Mouse (Mus musculus): Measurements from ENCODE around the gene Srsf5. TPM values are rescaled to one million over a fixed set of nuclear protein-coding genes. Genes with fewer than 3 reads are reported as not detected.
A peak's percentile ranks its signal among the peaks of the same experiment; 100 is the strongest.
"Not testable (repeated sequence)": the region's sequence is repeated elsewhere in the genome, so short reads cannot be mapped to it uniquely, and the experiment has no call there.

Srsf5 gene
- polyA plus RNA-seq, 1 experiment from 2014 or later: 506 TPM

DNA sequence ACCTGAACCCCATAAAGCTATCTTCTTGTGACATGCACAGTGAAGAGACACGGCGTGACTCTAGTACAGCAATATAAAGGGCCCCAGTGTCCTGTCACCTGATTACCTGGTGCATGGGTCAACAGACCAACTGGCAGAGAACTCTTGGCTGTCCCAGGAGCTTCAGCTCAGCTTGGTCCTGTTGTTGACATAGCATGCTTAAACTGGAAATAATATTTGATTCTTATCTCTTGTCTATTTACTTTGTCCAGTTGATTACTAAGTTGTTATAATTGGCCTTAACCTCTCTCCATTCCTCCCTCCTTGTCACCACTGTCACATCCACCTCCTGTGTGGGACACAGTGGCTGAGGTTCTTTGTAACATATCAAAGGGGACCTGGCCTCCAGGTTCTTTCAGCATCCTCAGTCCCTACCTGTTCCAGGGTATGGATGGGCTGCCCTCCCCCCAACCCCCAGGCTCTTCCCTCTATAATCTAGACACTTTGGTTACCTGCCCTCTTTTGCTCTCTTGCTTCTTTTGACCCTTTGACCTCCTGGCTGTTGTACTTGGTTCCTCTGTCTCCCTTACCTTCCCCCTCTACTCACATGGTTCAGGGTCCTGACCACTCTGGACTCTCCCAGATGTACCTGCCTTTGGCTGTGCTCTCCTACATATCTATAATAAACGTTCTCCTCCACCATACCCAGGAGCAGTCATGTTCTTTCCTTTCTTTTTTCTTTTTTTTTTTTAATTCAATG is 13.7 kb upstream of the Srsf5 start:
- 88% methylated on average over 3 of the region's 3 CpGs for WGBS
- no peak for ATAC-seq

DNA sequence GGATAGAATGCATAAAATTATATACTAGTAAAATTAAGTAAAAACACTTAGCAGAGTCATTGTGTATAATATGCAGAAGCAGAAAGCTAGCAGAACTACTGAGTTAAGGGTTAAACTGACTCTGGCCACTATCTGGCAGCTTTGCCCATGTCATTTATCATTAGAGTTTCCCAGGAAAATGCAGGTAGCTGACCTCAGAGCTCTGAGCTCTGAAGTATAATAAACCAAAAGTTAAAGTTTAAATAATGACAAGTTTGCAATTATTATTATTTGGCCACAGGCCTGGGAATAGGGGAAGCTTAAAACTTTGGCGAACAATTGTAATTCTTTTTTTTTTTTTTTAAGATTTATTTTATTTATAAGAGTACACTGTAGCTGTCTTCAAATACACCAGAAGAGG is 12.4 kb upstream of the Srsf5 start:
- no peak for ATAC-seq
- no peak overlapping the region for H3K27ac ChIP-seq
- 98% methylated on average over 1 of the region's 1 CpGs for WGBS

More for the DNA sequence above, 13.7 kb upstream of the Srsf5 start:
- Histone ChIP-seq H3K36me3 (no peaks in the 10 kb centered on the region), H3K4me2 (replicated peaks) (no peak overlapping the region), H3K27me3 (no peaks in the 10 kb centered on the region), H3K27ac (no peak overlapping the region), H3K9ac (replicated peaks) (no peak overlapping the region), H3K4me1 (replicated peaks) (no peaks in the 10 kb centered on the region), H3K4me3 (replicated peaks) (no peak overlapping the region), H3K9me3 (no peaks in the 10 kb centered on the region)

DNA sequence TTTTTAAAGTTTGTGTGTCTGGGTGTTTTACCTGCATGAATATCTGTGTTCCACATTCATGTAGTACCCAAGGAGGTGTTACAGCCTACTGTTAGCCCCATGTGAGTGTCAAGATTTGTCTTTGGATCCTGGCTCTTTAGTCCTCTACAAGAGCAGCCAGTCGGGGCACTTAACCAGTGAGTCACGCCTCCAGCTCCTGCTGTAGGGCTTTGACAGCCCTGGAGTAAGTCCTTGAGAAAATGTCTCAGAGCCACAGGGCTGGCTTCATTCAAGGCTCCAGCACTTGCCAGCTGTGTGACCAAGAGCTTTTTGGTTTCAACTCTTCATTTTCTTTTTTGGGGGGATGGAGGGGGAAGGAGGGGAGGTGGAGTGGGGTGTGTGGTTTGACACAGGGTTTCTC is 8.6 kb upstream of the Srsf5 start:
- H3K9me3 ChIP-seq: no peaks in the 10 kb centered on the region
- no peak for ATAC-seq
- WGBS: 70% methylated on average over 2 of the region's 2 CpGs
- no peak overlapping the region for H3K4me3 ChIP-seq (replicated peaks)
- no peak overlapping the region for H3K9ac ChIP-seq (replicated peaks)
- no peak overlapping the region for H3K4me2 ChIP-seq (replicated peaks)
- no peaks in the 10 kb centered on the region for H3K27me3 ChIP-seq
- H3K4me1 ChIP-seq (replicated peaks): no peaks in the 10 kb centered on the region
- no peaks in the 10 kb centered on the region for H3K36me3 ChIP-seq
- H3K27ac ChIP-seq: no peak overlapping the region

More for the DNA sequence above, 12.4 kb upstream of the Srsf5 start:
- H3K4me1 ChIP-seq (replicated peaks): no peaks in the 10 kb centered on the region
- no peaks in the 10 kb centered on the region for H3K27me3 ChIP-seq
- H3K9me3 ChIP-seq: no peaks in the 10 kb centered on the region
- H3K36me3 ChIP-seq: no peaks in the 10 kb centered on the region
- H3K4me2 ChIP-seq (replicated peaks): no peak overlapping the region
- H3K9ac ChIP-seq (replicated peaks): no peak overlapping the region
- no peak overlapping the region for H3K4me3 ChIP-seq (replicated peaks)

DNA sequence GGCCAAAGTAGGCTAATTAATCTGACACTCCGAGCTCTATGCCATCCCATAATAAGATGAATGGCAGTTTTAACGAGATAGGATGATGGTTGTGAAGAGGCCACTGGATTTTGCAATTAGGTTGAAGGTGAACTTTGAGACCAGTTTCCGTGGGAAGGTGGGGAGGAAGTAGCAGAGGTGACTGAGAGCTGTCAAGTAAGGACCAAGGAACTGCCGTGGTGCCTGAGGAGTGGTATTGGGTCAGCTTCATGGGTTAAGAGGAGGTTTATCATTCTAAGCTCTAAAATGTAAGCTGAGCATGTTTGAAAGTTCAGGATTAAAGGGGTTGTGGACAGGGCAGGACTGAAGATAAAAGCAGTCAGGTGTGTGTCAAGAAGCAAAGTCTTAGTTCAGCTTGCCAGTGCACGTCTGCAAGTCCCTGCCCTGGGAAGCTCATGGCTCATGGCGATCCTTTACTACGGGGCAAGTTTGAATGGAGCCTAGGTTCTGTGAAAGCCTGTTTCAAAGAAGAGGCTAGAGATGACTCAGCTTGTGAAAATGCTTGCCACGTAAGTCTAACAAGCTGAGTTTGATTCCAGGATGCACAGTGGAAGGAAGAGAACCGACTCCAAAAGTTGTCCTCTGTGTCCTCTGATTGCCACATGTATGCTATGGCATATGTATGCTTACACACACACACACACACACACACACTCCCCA is 7.8 kb upstream of the Srsf5 start:
- H3K36me3 ChIP-seq: no peaks in the 10 kb centered on the region
- H3K4me2 ChIP-seq (replicated peaks): no peak overlapping the region
- no peak overlapping the region for H3K27ac ChIP-seq
- no peaks in the 10 kb centered on the region for H3K4me1 ChIP-seq (replicated peaks)
- H3K4me3 ChIP-seq (replicated peaks): no peak overlapping the region
- WGBS: 78% methylated on average over 9 of the region's 9 CpGs
- no peaks in the 10 kb centered on the region for H3K27me3 ChIP-seq
- no peak overlapping the region for H3K9ac ChIP-seq (replicated peaks)
- no peaks in the 10 kb centered on the region for H3K9me3 ChIP-seq
- no peak for ATAC-seq

DNA sequence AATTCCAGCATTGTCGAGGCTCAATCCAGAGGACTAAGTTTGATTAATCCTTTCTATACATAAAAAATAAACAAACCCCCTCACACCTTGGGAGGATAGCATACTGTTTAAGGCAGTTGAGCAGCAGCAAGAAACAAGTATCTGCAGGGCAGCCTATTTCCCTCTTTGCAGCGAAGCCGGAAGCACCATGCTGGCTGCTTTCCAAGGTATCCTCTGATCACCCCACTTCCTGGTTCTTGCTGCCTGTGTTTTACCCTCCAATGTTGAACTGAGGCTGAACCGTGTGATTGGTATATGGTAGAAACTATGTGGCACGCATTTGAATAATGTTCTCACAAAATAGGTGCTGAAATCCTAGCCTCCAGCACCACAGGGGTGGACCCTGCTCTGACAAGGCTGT is 6.7 kb upstream of the Srsf5 start:
- Histone ChIP-seq H3K9ac (replicated peaks) (no peak overlapping the region), H3K4me1 (replicated peaks) (no peaks in the 10 kb centered on the region)

DNA sequence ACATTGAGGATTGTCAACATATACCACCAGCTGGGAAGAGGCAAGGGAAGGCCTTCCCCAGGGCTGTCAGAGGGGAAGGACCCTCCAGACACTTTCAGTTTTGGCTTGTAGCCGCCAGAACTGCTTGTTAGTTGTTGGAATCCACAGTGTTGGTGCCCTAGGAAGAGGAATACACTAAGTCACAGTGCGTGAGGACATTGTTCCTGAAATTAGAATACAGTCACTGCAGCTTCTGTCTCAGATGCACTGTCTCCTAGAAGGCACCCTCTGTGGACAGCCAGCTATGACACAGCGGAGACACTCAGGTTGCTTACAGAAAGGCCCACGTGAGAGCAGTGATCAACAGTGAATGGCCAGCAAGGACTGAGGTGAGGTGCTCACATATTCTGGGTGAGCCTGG is 6.1 kb upstream of the Srsf5 start:
- no peaks in the 10 kb centered on the region for H3K9me3 ChIP-seq
- H3K27ac ChIP-seq: no peak overlapping the region
- H3K4me3 ChIP-seq (replicated peaks): no peak overlapping the region
- ATAC-seq: no peak
- H3K9ac ChIP-seq (replicated peaks): no peak overlapping the region
- H3K4me1 ChIP-seq (replicated peaks): no peaks in the 10 kb centered on the region
- H3K4me2 ChIP-seq (replicated peaks): no peak overlapping the region
- H3K36me3 ChIP-seq: no peaks in the 10 kb centered on the region
- no peaks in the 10 kb centered on the region for H3K27me3 ChIP-seq
- WGBS: 82% methylated on average over 4 of the region's 4 CpGs

More for the DNA sequence above, 6.7 kb upstream of the Srsf5 start:
- no peaks in the 10 kb centered on the region for H3K9me3 ChIP-seq
- no peak overlapping the region for H3K27ac ChIP-seq
- no peak overlapping the region for H3K4me2 ChIP-seq (replicated peaks)
- WGBS: 86% methylated on average over 5 of the region's 5 CpGs
- H3K27me3 ChIP-seq: no peaks in the 10 kb centered on the region
- H3K36me3 ChIP-seq: no peaks in the 10 kb centered on the region
- ATAC-seq: no peak
- H3K4me3 ChIP-seq (replicated peaks): no peak overlapping the region

DNA sequence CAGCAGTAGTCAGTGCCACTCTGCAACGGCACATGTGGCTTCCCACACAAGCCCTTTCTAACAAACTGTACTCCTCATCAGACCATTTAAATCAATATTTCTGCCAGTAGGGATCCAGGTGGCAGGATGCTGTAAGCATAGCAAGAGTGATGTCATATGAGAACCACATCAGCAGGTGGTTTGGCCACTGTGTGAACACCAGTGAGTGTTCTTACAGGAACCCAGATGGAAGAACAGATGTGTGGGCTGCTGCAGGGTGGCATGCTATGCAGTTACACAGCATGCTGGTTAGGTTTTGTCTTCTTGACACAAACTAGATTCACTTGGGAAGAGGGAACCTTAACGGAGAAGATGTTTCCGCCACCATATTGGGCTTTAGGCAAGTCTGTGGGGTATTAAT is 3.4 kb upstream of the Srsf5 start:
- H3K4me3 ChIP-seq (replicated peaks): no peak overlapping the region
- H3K4me2 ChIP-seq (replicated peaks): no peak overlapping the region
- no peaks in the 10 kb centered on the region for H3K27me3 ChIP-seq
- H3K27ac ChIP-seq: no peak overlapping the region
- peaks cover 9% of the 10 kb centered on the region for H3K4me1 ChIP-seq (replicated peaks)
- 98% methylated on average over 3 of the region's 3 CpGs for WGBS
- peaks cover 2% of the 10 kb centered on the region; the same call in 1 of the 2 replicates for H3K36me3 ChIP-seq
- no peaks in the 10 kb centered on the region for H3K9me3 ChIP-seq
- no peak overlapping the region for H3K9ac ChIP-seq (replicated peaks)
- no peak for ATAC-seq

DNA sequence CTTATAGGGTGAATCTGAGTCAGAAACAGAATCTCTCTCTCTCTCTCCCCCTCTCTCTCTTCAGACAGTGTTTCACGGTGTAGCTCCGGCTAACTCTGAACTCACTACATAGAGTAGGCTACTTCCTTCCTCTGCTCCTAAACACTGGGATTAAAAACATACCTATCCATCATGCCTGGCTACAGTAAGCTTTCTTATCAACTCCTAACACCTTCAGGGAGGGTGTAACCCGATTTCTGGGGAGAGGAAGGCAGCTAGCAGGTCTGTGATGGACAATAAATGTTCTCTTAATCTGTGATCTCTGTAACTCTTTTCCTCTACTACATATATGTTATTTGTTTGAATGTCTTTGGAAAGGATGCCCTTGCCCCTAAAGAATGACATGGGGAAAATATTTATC is 1.9 kb upstream of the Srsf5 start:
- Histone ChIP-seq H3K36me3 (peaks cover 15% of the 10 kb centered on the region), H3K27ac (no peak overlapping the region), H3K4me2 (replicated peaks) (no peak overlapping the region), H3K4me3 (replicated peaks) (no peak overlapping the region), H3K9ac (replicated peaks) (no peak overlapping the region), H3K27me3 (no peaks in the 10 kb centered on the region), H3K4me1 (replicated peaks) (peaks cover 13% of the 10 kb centered on the region), H3K9me3 (no peaks in the 10 kb centered on the region)
- ATAC-seq: no peak
- WGBS: 86% methylated on average over 3 of the region's 3 CpGs

DNA sequence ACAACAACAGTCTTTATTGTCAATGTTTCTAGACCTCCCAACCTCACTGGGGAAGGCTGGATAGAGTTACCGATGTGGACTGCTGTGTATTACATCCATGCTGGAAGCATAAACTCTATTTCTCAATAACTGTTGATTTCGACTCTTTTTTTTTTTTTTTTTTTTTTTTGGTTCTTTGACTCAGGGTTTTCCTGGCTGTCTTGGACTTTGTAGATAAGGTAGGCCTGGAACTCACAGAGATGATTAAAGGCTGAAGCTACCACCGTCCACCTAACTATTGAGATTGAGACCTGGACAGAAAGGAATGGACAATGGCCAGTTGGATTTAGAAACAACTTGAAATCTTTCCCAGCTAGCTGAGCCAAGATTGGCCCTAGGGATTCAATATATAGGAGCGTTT is 1.1 kb upstream of the Srsf5 start:
- Histone ChIP-seq H3K27me3 (no peaks in the 10 kb centered on the region), H3K4me3 (replicated peaks) (no peak overlapping the region), H3K9ac (replicated peaks) (no peak overlapping the region), H3K9me3 (no peaks in the 10 kb centered on the region), H3K36me3 (peaks cover 21% of the 10 kb centered on the region), H3K4me2 (replicated peaks) (no peak overlapping the region), H3K27ac (no peak overlapping the region), H3K4me1 (replicated peaks) (peaks cover 13% of the 10 kb centered on the region)
- ATAC-seq: no peak
- WGBS: 97% methylated on average over 4 of the region's 4 CpGs

DNA sequence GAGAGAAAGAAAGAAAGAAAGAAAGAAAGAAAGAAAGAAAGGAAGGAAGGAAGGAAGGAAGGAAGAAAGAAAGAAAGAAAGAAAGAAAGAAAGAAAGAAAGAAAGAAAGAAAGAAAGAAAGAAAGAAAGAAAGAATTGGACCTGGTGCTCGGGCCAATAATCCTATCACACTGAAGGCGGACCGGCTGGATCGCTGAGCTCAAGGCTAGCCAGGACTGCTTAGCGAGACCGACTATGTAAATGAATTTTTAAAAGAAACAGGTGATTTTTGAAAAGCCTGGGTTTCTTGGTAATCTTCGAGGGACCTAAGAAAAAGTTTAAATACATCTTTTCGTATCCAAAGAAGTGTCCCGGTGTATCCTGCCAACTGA is 356 bp upstream of the Srsf5 start:
- not testable (repeated sequence) for H3K27me3 ChIP-seq, H3K9me3 ChIP-seq
- H3K4me3 ChIP-seq (replicated peaks): peak overlapping the region; percentile 73
- peaks cover 26% of the 10 kb centered on the region for H3K36me3 ChIP-seq
- ATAC-seq: peak; percentile 37
- under 1% methylated on average over 9 of the region's 9 CpGs for WGBS
- peak overlapping the region; percentile 45 for H3K4me2 ChIP-seq (replicated peaks)
- peak overlapping the region; percentile 53; the same call in 1 of the 2 replicates for H3K9ac ChIP-seq (replicated peaks)
- peaks cover 13% of the 10 kb centered on the region for H3K4me1 ChIP-seq (replicated peaks)
- H3K27ac ChIP-seq: peak overlapping the region; percentile 71

DNA sequence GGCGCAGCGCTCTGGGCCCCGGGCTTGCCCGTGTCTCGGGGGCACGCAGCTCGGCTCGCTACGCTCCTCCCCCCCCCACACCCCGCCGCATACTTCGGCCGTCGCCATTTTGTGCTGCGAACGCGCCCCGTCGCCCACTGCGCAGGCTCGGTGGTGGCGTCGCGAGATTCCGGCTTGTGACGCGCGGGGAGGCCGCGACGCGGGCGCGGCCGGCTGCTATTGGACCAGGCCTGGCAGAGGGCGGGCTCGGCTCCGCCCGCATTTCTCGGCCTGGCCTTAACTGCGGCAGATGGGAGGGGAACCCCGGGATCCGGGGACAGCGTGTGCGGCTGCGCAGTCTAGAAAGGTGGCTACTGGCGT is 672 bp downstream of the Srsf5 start:
- H3K4me1 ChIP-seq (replicated peaks): peaks cover 16% of the 10 kb centered on the region
- under 1% methylated on average over 43 of the region's 47 CpGs for WGBS
- peak overlapping the region; percentile 88 for H3K9ac ChIP-seq (replicated peaks)
- H3K27me3 ChIP-seq: no peaks in the 10 kb centered on the region
- peak overlapping the region; percentile 92 for H3K27ac ChIP-seq
- peaks cover 32% of the 10 kb centered on the region for H3K36me3 ChIP-seq
- H3K9me3 ChIP-seq: no peaks in the 10 kb centered on the region
- peak; percentile 97 for ATAC-seq
- H3K4me2 ChIP-seq (replicated peaks): peak overlapping the region; percentile 75
- peak overlapping the region; percentile 73 for H3K4me3 ChIP-seq (replicated peaks)

DNA sequence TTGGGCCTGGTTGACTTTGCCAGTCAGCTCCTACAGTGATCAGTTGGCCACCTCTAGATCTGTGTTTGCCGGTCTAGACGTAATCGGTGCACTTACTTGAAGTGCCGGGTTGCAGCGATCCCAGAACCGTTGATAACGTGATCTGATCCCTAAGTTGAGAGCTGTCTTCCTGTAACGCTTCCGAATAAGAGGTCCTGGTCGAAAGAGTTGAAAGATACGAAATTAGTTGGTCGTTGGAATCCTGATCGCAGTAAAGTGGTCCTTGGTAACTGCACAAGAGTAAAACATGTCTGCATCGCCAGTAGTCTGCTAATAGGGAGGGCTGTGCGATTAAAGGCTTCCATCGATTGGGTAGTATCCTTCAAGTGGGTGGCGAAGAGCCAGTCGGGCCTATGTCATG is 2.9 kb downstream of the Srsf5 start:
- Histone ChIP-seq H3K4me1 (replicated peaks) (peaks cover 22% of the 10 kb centered on the region), H3K36me3 (peaks cover 44% of the 10 kb centered on the region), H3K4me3 (replicated peaks) (no peak overlapping the region), H3K27me3 (no peaks in the 10 kb centered on the region), H3K4me2 (replicated peaks) (no peak overlapping the region), H3K9me3 (no peaks in the 10 kb centered on the region), H3K27ac (no peak overlapping the region), H3K9ac (replicated peaks) (no peak overlapping the region)
- no peak for ATAC-seq
- 95% methylated on average over 18 of the region's 18 CpGs for WGBS

Data from midbrain, embryonic 13.5 days (tissue).